Mouse (Mus musculus) hindbrain, embryonic 11.5 days (tissue): ENCODE measurements at regions not wholly inside any gene's neighbourhood (a gene's known extent, or its start where the extent isn't known, plus 50 kb on each side); places are given as distances from the start of the nearest gene placed in this dataset.

Experiments
- ATAC-seq: fragments of 200-750 bp; cut with Nextera tagmentation; 2 replicates; pipeline ENCODE4 v1.8.0; 2017; ENCODE audit warnings: mild to moderate bottlenecking, moderate TSS enrichment, moderate library complexity; ENCODE audit not compliant: low FRiP score
- DNase-seq: peaks from one replicate; pipeline ENCODE4 v3.0.0-alpha.2; 2015; ENCODE audit warnings: low spot score
- H3K27ac ChIP-seq: fragments of 300-500 bp; sonication (generic); 2 replicates; pipeline ENCODE4 v1.5.1; 2014; ENCODE audit warnings: mild to moderate bottlenecking, low read depth, low read length
- H3K27me3 ChIP-seq: fragments of 300-500 bp; sonication (generic); 2 replicates; pipeline ENCODE4 v1.6.1; 2014; ENCODE audit warnings: mild to moderate bottlenecking, low read length, moderate library complexity, mixed read lengths; ENCODE audit not compliant: control insufficient read depth, insufficient read depth
- H3K36me3 ChIP-seq: fragments of 300-500 bp; sonication (generic); 2 replicates; pipeline ENCODE4 v1.6.1; 2014; ENCODE audit warnings: mild to moderate bottlenecking, low read length, moderate library complexity, mixed read lengths; ENCODE audit not compliant: control insufficient read depth, insufficient read depth
- H3K4me1 ChIP-seq: fragments of 300-500 bp; sonication (generic); replicated peaks from 2 replicates; pipeline ENCODE4 v1.6.1; 2014; ENCODE audit warnings: low read length, mixed read lengths; ENCODE audit not compliant: control insufficient read depth, insufficient read depth
- H3K4me2 ChIP-seq: fragments of 300-500 bp; sonication (generic); replicated peaks from 2 replicates; pipeline ENCODE4 v1.6.1; 2014; ENCODE audit warnings: mild to moderate bottlenecking, low read depth, low read length
- H3K4me3 ChIP-seq: fragments of 300-500 bp; sonication (generic); 2 replicates; pipeline ENCODE4 v1.5.1; 2014; ENCODE audit warnings: low read depth, low read length
- H3K9ac ChIP-seq: fragments of 300-500 bp; sonication (generic); 2 replicates; pipeline ENCODE4 v1.6.1; 2014; ENCODE audit warnings: low read depth, low read length
- H3K9me3 ChIP-seq: fragments of 300-500 bp; sonication (generic); 2 replicates; pipeline ENCODE4 v1.6.1; 2016; ENCODE audit warnings: low read length; ENCODE audit not compliant: control insufficient read depth
- WGBS: fragments of 180-500 bp; shearing (Covaris S2); extraction: QIAGEN DNeasy Blood & Tissue Kit; methylation state at CpG from one replicate; pipeline ENCODE4 v1.1.7; 2014; 5-methylcytosine and 5-hydroxymethylcytosine counted together

GRCm38 (mm10) chr3:33391765-33392540 is 248.9 kb upstream of the Pex5l start:
- peak; percentile 25; the same call in 1 of the 2 replicates for ATAC-seq
- Histone ChIP-seq H3K4me1 (no peaks in the 10 kb centered on the region), H3K36me3 (no peaks in the 10 kb centered on the region), H3K27me3 (no peaks in the 10 kb centered on the region), H3K4me2 (no peak overlapping the region), H3K4me3 (no peak overlapping the region), H3K9ac (no peak overlapping the region), H3K27ac (no peak overlapping the region), H3K9me3 (no peaks in the 10 kb centered on the region)
- WGBS = 88% methylated on average over 4 of the region's 4 CpGs
- no peak for DNase-seq

- H3K4me3 ChIP-seq = no peak overlapping the region
- H3K36me3 ChIP-seq = no peaks in the 10 kb centered on the region
- no peaks in the 10 kb centered on the region for H3K4me1 ChIP-seq
- no peak overlapping the region for H3K27ac ChIP-seq
- no peak for DNase-seq
- whole genome bisulfite sequencing = 65% methylated on average over 1 of the region's 1 CpGs
- no peaks in the 10 kb centered on the region for H3K27me3 ChIP-seq
- H3K9ac ChIP-seq = no peak overlapping the region
- no peak overlapping the region for H3K4me2 ChIP-seq
- H3K9me3 ChIP-seq = no peaks in the 10 kb centered on the region
- ATAC-seq = no peak
Measured at GRCm38 (mm10) chr3:33388171-33388570, 245.1 kb upstream of the Pex5l start.

- no peaks in the 10 kb centered on the region for H3K9me3 ChIP-seq
- no peak overlapping the region for H3K4me2 ChIP-seq
- DNase-seq (no peak), ATAC-seq (no peak)
- H3K27me3 ChIP-seq = no peaks in the 10 kb centered on the region
- H3K4me3 ChIP-seq = no peak overlapping the region
- no peak overlapping the region for H3K9ac ChIP-seq
- no peak overlapping the region for H3K27ac ChIP-seq
- H3K4me1 ChIP-seq = no peaks in the 10 kb centered on the region
- no peaks in the 10 kb centered on the region for H3K36me3 ChIP-seq
- WGBS = 92% methylated on average over 1 of the region's 1 CpGs
Measured at GRCm38 (mm10) chr3:33383622-33384021, 240.6 kb upstream of the Pex5l start.

GRCm38 (mm10) chr3:33379604-33380003 is 236.6 kb upstream of the Pex5l start:
- ATAC-seq = no peak
- Histone ChIP-seq H3K9me3 (no peaks in the 10 kb centered on the region), H3K9ac (no peak overlapping the region), H3K27ac (no peak overlapping the region), H3K4me1 (no peaks in the 10 kb centered on the region), H3K4me2 (no peak overlapping the region), H3K4me3 (no peak overlapping the region), H3K36me3 (no peaks in the 10 kb centered on the region), H3K27me3 (no peaks in the 10 kb centered on the region)
- 81% methylated on average over 2 of the region's 2 CpGs for WGBS
- DNase-seq = no peak

DNA sequence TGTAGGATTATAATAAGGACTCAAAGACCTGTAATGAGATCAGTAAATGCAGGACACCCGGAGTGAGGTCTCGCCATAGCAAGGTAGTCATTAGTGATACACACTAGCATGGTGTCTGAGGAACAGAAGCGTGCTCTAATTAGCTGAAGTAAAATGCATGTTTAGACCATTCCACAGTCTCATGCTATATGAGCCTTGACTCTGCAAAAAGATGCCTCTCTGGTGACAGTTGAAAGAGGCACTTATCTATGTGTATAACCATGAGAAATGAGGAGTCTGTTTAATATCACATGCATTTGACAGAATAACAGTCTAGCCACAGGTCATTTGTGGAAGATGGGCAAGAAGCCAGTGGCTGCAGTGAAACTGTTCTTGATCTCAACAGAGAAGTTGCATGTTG is 232.1 kb upstream of the Pex5l start:
- WGBS = 83% methylated on average over 3 of the region's 3 CpGs
- Histone ChIP-seq H3K4me2 (no peak overlapping the region), H3K9me3 (no peaks in the 10 kb centered on the region), H3K27me3 (no peaks in the 10 kb centered on the region), H3K4me3 (no peak overlapping the region), H3K9ac (no peak overlapping the region), H3K36me3 (no peaks in the 10 kb centered on the region), H3K4me1 (no peaks in the 10 kb centered on the region), H3K27ac (no peak overlapping the region)
- ATAC-seq (no peak), DNase-seq (no peak)

- 56% methylated on average over 1 of the region's 1 CpGs for WGBS
- H3K36me3 ChIP-seq = no peaks in the 10 kb centered on the region
- H3K9me3 ChIP-seq = no peaks in the 10 kb centered on the region
- no peak overlapping the region for H3K4me3 ChIP-seq
- no peaks in the 10 kb centered on the region for H3K4me1 ChIP-seq
- no peak overlapping the region for H3K9ac ChIP-seq
- no peak overlapping the region for H3K4me2 ChIP-seq
- no peak overlapping the region for H3K27ac ChIP-seq
- ATAC-seq = no peak
- no peak for DNase-seq
- no peaks in the 10 kb centered on the region for H3K27me3 ChIP-seq
Measured at GRCm38 (mm10) chr3:33372806-33373205, 229.8 kb upstream of the Pex5l start.

- 85% methylated on average over 1 of the region's 1 CpGs for WGBS
- Histone ChIP-seq H3K4me1 (no peaks in the 10 kb centered on the region), H3K4me3 (no peak overlapping the region), H3K4me2 (no peak overlapping the region), H3K9me3 (no peaks in the 10 kb centered on the region), H3K9ac (no peak overlapping the region), H3K27me3 (no peaks in the 10 kb centered on the region), H3K27ac (no peak overlapping the region), H3K36me3 (no peaks in the 10 kb centered on the region)
- ATAC-seq (no peak), DNase-seq (no peak)
Measured at GRCm38 (mm10) chr3:33363521-33363920, 220.5 kb upstream of the Pex5l start.

- H3K4me1 ChIP-seq = no peaks in the 10 kb centered on the region
- H3K9ac ChIP-seq = no peak overlapping the region
- 92% methylated on average over 2 of the region's 2 CpGs for WGBS
- H3K9me3 ChIP-seq = no peaks in the 10 kb centered on the region
- no peaks in the 10 kb centered on the region for H3K27me3 ChIP-seq
- no peak overlapping the region for H3K4me2 ChIP-seq
- DNase-seq (no peak), ATAC-seq (no peak)
- H3K27ac ChIP-seq = no peak overlapping the region
- H3K4me3 ChIP-seq = no peak overlapping the region
- H3K36me3 ChIP-seq = no peaks in the 10 kb centered on the region
Measured at GRCm38 (mm10) chr3:33360030-33360429, 217.0 kb upstream of the Pex5l start.

DNA sequence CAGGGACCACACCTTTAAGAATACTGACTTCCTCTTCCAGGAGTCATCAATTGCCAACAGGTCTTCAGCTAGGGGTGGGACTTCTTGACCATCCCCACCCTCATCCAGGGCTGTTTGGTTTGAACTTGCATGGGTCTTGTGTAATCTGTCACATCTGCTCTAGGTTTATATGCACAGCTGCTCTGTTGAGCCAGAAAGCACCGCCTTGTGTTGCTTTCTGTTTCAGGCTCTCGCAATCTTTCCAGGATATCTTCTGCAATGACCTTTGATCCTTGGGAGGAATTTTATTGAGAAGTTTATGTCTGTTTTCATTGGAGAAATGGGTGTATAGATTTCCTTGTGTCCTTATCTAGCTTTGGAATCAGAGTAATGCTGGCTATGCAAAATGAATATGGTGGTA is 210.8 kb upstream of the Pex5l start:
- H3K9ac ChIP-seq = no peak overlapping the region
- no peak overlapping the region for H3K4me3 ChIP-seq
- no peaks in the 10 kb centered on the region for H3K4me1 ChIP-seq
- no peak overlapping the region for H3K4me2 ChIP-seq
- H3K36me3 ChIP-seq = no peaks in the 10 kb centered on the region
- H3K27me3 ChIP-seq = no peaks in the 10 kb centered on the region
- no peaks in the 10 kb centered on the region for H3K9me3 ChIP-seq
- no peak overlapping the region for H3K27ac ChIP-seq
- ATAC-seq (no peak), DNase-seq (no peak)
- WGBS = 86% methylated on average over 2 of the region's 2 CpGs
